Comparison of ENCODE assay signal across 15 mouse cellular contexts in the genomic region with DNA sequence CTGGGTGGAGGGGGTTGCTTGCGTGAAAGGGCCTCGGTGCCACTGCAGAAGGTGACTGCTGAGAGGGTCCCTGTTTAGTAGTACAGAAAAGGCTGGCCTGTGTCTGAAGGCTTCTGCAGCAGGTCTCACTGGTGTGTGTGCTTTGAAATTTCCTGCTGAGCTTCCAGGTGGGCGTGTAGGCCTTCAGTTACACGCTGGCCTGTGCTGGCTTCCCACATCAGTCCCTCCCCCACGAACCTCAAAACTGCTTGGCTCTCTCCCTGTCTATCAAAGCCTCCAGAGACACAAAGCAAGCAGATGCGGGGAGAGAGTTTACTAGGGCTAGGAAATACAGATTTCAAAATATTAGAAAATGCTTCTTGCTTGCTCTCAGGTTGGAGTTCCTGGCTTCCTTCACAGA. TPM values are rescaled to one million over a fixed set of nuclear protein-coding genes. Genes with fewer than 3 reads are reported as not detected.
DNase-seq lines count a peak whose midpoint lies in the region; ATAC-seq and TF ChIP-seq lines count a peak whose summit lies in the region.
"Had no signal": no experiment of that assay in that cellular context is flagged by ENCODE, and none has a peak within 500 bp of the region (broad histone marks: within the 10 kb centered on the region; RNA-seq: fewer than 3 reads in every experiment).

No protein-coding gene starts in this region.

- peak overlapping the region; percentile 71 for H3K4me2 ChIP-seq in liver, embryonic 16.5 days (ENCODE audit: low read depth, low read length)
- H3K4me2 ChIP-seq: embryonic facial prominence, embryonic 12.5 days; lung, embryonic 15.5 days had no signal

- DNase-seq in heart, embryonic 10.5 days (ENCODE audit: low spot score) = no peak
- DNase-seq in heart, adult 2 months = no peak
- peak; percentile 47 for DNase-seq in layer of hippocampus, adult 9-11 months
- no peak for DNase-seq in layer of hippocampus, postnatal 25 days (ENCODE audit: extremely low spot score in 1 of 2, low spot score in 1 of 2)
- DNase-seq in frontal cortex, postnatal 36 days (ENCODE audit: low spot score in 2 of 2) = peak; percentile 54 to 67
- DNase-seq in Muller cell, postnatal 12 days (ENCODE audit: inconsistent ontology term) = no peak
- no peak for DNase-seq in kidney, postnatal 36 days
- DNase-seq: cerebellum, adult 9-10 months; kidney, adult 2 months; thymus, postnatal 14 days had no signal

- H3K27me3 ChIP-seq in heart, embryonic 10.5 days (ENCODE audit: insufficient read depth, poor library complexity, severe bottlenecking) = no peaks in the 10 kb centered on the region
- no peaks in the 10 kb centered on the region for H3K27me3 ChIP-seq in heart, adult 2 months (ENCODE audit: control insufficient read depth, insufficient read depth, low read length)
- H3K27me3 ChIP-seq in liver, embryonic 16.5 days (ENCODE audit: control insufficient read depth, insufficient read depth, low read depth, low read length) = no peaks in the 10 kb centered on the region
- H3K27me3 ChIP-seq: embryonic facial prominence, embryonic 12.5 days; lung, embryonic 15.5 days had no signal

- peaks cover 30% of the 10 kb centered on the region for H3K4me1 ChIP-seq in heart, embryonic 10.5 days
- no peaks in the 10 kb centered on the region for H3K4me1 ChIP-seq in heart, adult 2 months (ENCODE audit: control insufficient read depth, insufficient read depth, low read length)
- peaks cover 81% of the 10 kb centered on the region for H3K4me1 ChIP-seq in liver, embryonic 16.5 days (ENCODE audit: control insufficient read depth, low read depth, low read length)
- H3K4me1 ChIP-seq: embryonic facial prominence, embryonic 12.5 days; lung, embryonic 15.5 days had no signal

- no peaks in the 10 kb centered on the region for H3K79me2 ChIP-seq in heart, adult 2 months (replicated peaks; ENCODE audit: control insufficient read depth, insufficient read depth, low read length)

- peak overlapping the region; percentile 75; the same call in 1 of the 2 replicates for H3K27ac ChIP-seq in heart, embryonic 10.5 days
- no peak overlapping the region for H3K27ac ChIP-seq in heart, adult 2 months
- peak overlapping the region; percentile 96 for H3K27ac ChIP-seq in liver, embryonic 16.5 days (ENCODE audit: low read length)
- H3K27ac ChIP-seq: embryonic facial prominence, embryonic 12.5 days; lung, embryonic 15.5 days had no signal

- TF ChIP-seq EP300 in heart, adult 2 months (IDR thresholded peaks at IDR 0.05; ENCODE audit: insufficient read depth, low read depth, low read length) = no peak

- no peak for ATAC-seq in liver, embryonic 16.5 days (ENCODE audit: low read depth)
- ATAC-seq: forebrain, embryonic 14.5 days had no signal

- TF ChIP-seq POLR2A in heart, adult 2 months (IDR thresholded peaks at IDR 0.05; ENCODE audit: insufficient read depth, low read depth, low read length) = no peak

- intact Hi-C loops in heart, adult 2 months (cut with DNase I) = no loop called here

- no peak for TF ChIP-seq CTCF in heart, adult 2 months (IDR thresholded peaks at IDR 0.05)

- 80% methylated on average over 6 of the region's 6 CpGs for WGBS in heart, embryonic 10.5 days
- WGBS in heart, adult 2 months = 76% methylated on average over 6 of the region's 6 CpGs
- 59% methylated on average over 6 of the region's 6 CpGs for WGBS in liver, embryonic 16.5 days (ENCODE audit: insufficient replicate concordance)

- no peak overlapping the region for H3K4me3 ChIP-seq in heart, embryonic 10.5 days
- no peak overlapping the region for H3K4me3 ChIP-seq in heart, adult 2 months
- peak overlapping the region; percentile 57 for H3K4me3 ChIP-seq in liver, embryonic 16.5 days (ENCODE audit: low read depth, low read length)
- H3K4me3 ChIP-seq: embryonic facial prominence, embryonic 12.5 days; lung, embryonic 15.5 days had no signal

- H3K9me3 ChIP-seq in heart, embryonic 10.5 days = no peaks in the 10 kb centered on the region
- no peaks in the 10 kb centered on the region for H3K9me3 ChIP-seq in liver, embryonic 16.5 days (replicated peaks; ENCODE audit: control insufficient read depth, low read length)
- H3K9me3 ChIP-seq: embryonic facial prominence, embryonic 12.5 days; lung, embryonic 15.5 days had no signal

- H3K36me3 ChIP-seq in heart, embryonic 10.5 days = peaks cover 96% of the 10 kb centered on the region
- H3K36me3 ChIP-seq in heart, adult 2 months (ENCODE audit: control insufficient read depth, insufficient read depth, low read length) = no peaks in the 10 kb centered on the region
- H3K36me3 ChIP-seq in liver, embryonic 16.5 days (ENCODE audit: control insufficient read depth, insufficient read depth) = peaks cover 83% of the 10 kb centered on the region

- H3K9ac ChIP-seq in heart, adult 2 months (ENCODE audit: low read depth, low read length) = no peak overlapping the region
- H3K9ac ChIP-seq in liver, embryonic 16.5 days (ENCODE audit: low read depth, low read length) = peak overlapping the region; percentile 69
- H3K9ac ChIP-seq: embryonic facial prominence, embryonic 12.5 days; lung, embryonic 15.5 days had no signal

RNA-seq across cellular contexts. Expression of a gene that starts 24.0 kb away (rescaled TPM):
- polyA plus RNA-seq in heart, embryonic 10.5 days (2016; fragmentation: Nextera tagmentation; extraction: Ambion mirVana) = 14.1 and 14.5 TPM in 2 replicates
- total RNA-seq in heart, adult 2 months (2021) = 10 to 100 TPM; 12.0 to 15.8 TPM
- polyA plus RNA-seq in heart, adult 2 months (2012; rRNA removed) = 14.0 and 14.2 TPM in 2 replicates
- total RNA-seq in layer of hippocampus, postnatal 25 days (2021) = 10 to 100 TPM; 36.2 to 50.0 TPM
- polyA plus RNA-seq in liver, embryonic 16.5 days (2015; fragmentation: Nextera tagmentation; extraction: Ambion mirVana) = 66.7 and 67.1 TPM in 2 replicates

RNA-seq across cellular contexts. Expression of a gene that starts 33.3 kb away (rescaled TPM):
- polyA plus RNA-seq in heart, embryonic 10.5 days (2016; fragmentation: Nextera tagmentation; extraction: Ambion mirVana) = not detected in 2 replicates
- not detected for total RNA-seq in heart, adult 2 months (2021)
- polyA plus RNA-seq in heart, adult 2 months (2012; rRNA removed) = 0.02 TPM in 1 of 2 replicates, not detected in the other
- under 1 TPM; 0.42 to 0.66 TPM for total RNA-seq in layer of hippocampus, postnatal 25 days (2021)
- 0.08 and 0.12 TPM in 2 replicates for polyA plus RNA-seq in liver, embryonic 16.5 days (2015; fragmentation: Nextera tagmentation; extraction: Ambion mirVana)
- polyA plus RNA-seq: brain, embryonic 14.5 days; forebrain, embryonic 14.5 days; kidney, adult 2 months; lung, embryonic 15.5 days had no signal

RNA-seq across cellular contexts. Expression of a gene that starts 55.8 kb away (rescaled TPM):
- 5.3 and 13.6 TPM in 2 replicates for polyA plus RNA-seq in heart, embryonic 10.5 days (2016; fragmentation: Nextera tagmentation; extraction: Ambion mirVana)
- total RNA-seq in heart, adult 2 months (2021) = under 1 TPM; 0.48 to 0.52 TPM
- 0.38 and 0.78 TPM in 2 replicates for polyA plus RNA-seq in heart, adult 2 months (2012; rRNA removed)
- 1 to 10 TPM in 1 of 2 experiments, under 1 TPM in 1; 0.45 to 1.3 TPM for total RNA-seq in layer of hippocampus, postnatal 25 days (2021)
- polyA plus RNA-seq in liver, embryonic 16.5 days (2015; fragmentation: Nextera tagmentation; extraction: Ambion mirVana) = 7.9 and 10.5 TPM in 2 replicates

Comparison
In these comparisons a context has a peak if more than half of its experiments do, and no peak if none do; other contexts are left out.
1. DNase-seq: peak in layer of hippocampus, adult 9-11 months (single experiment) and frontal cortex, postnatal 36 days (2 of 2); none in heart, embryonic 10.5 days (single experiment), heart, adult 2 months (0 of 2), layer of hippocampus, postnatal 25 days (0 of 2), Muller cell, postnatal 12 days (single experiment) and kidney, postnatal 36 days (0 of 2).